Mouse (Mus musculus) T-helper 17 cell (primary cell): ENCODE data around the gene Mtf2.
"Not testable (repeated sequence)": the region's sequence is repeated elsewhere in the genome, so short reads cannot be mapped to it uniquely, and the experiment has no call there.

Source experiments
- in situ Hi-C, 2 experiments: fragments of 300-600 bp; cut with MboI, MseI; formaldehyde crosslinking; loops; 1 replicate in 1 of 2; 2 replicates in 1 of 2; pipeline ENCODE4 v1.15.1; 2025; ENCODE audit warnings: high pct_unique_total_duplicates in 2 of 2

Mtf2 gene

DNA sequence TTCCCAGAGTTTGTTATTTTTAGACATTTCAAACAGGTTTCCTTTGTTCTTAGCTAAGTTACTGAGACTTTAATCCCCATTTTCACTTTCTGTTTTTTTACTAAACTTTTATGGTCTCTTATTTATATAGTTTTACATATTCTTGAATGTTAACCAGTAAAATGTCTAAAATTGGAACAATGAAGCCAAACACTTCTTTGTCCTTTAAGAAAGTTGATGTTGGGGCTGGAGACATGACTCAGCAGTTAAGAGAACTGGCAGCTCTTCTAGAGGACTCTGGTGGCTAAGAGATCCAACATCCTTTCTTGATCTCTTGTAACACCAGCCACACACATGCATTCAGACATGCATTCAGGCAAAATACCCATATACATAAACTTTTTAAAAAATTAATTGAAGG is 14.1 kb downstream of the Mtf2 start:
- in situ Hi-C loops: no loop called here

DNA sequence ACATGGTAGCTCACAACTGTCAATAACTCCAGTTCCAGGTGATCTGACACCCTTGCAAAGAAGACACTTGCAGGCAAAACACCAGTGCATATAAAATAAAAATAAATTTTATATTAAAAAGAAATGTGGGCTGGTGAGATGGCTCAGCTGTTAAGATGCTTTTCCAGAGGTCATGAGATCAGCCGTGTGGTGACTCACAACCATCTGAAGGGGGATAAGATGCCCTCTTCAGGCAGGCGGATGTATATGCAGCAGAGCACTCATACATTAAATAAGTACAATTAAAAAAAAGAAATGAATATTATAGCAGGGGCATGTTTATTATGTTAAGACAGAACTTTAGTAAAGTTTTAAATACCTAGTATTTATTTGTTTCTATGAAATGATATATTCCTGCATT is 16.9 kb downstream of the Mtf2 start:
- in situ Hi-C loops: no loop called here

DNA sequence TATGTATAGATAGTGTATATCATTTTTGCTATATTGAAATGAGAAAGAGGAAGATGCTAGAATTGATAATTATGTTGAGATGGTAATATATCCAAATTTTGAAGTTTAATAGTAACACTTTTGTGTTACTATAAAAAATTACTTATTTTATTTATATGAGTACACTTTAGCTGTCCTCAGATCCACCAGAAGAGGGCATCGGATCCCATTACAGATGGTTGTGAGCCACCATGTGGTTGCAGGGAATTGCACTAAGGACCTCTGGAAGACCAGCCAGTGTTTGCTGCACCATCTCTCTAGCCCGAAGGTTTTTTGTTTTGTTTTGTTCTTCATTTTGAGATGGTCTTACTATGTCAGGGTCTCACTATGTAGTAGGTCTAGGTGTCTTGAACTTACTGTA is 20.0 kb downstream of the Mtf2 start:
- in situ Hi-C loops: no loop called here

DNA sequence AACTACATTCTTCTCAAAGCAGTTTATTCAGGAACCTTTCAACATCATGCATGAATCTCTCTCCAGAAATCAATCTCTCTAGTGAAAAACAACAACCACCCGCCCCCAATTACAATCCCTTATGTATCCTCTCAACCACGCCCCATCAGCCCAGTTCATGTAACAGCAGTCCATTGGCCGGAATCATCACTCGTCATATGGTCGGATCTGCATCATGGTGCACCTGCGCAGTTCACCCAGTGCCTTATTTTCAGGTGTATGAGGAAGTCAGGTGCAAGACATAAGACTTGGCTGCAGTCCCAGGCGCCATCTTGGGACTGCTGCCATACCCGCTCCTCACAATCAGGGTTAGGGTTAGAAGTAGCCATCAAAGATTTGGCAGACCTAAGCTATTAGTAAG is 27.3 kb downstream of the Mtf2 start:
- in situ Hi-C loops: not testable (repeated sequence)

DNA sequence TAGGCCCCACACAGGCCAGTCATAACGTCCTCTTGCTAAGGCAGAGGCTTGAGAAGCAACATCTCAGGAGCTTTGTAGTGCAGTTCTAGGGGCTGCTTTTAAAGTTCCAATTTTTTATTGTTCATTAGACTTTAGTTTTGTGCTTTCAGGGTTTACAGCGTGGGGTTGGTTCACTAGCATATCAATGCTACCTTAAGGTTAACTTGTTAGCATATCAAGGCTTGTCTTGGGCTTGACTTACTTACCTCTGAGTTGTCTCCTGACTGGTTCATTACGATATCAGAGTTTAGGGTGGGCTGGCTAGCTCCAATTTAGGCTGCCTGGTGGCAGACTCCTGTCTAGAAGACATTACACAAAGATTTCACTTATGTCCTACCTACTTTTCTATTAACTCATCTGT is 32.2 kb downstream of the Mtf2 start:
- in situ Hi-C loops: no loop called here

DNA sequence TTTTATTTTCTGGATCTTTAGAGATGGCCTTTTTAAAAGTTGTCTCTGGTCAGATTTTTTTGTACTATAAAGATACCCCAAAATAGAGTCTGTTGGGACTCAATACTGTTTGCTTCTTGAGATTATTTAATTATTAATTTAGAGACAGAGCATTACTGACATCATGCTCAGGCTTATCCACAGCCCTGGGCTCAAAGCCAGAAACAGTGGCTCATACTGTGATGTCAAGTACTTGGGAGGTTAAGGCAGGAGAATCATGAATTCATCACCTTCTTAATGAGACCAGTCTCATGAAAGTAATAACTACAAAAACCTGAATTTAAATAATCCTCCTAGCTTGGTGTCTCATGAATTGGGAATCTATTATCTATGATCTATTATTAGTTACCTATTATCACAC is 34.7 kb downstream of the Mtf2 start:
- in situ Hi-C loops: no loop called here

DNA sequence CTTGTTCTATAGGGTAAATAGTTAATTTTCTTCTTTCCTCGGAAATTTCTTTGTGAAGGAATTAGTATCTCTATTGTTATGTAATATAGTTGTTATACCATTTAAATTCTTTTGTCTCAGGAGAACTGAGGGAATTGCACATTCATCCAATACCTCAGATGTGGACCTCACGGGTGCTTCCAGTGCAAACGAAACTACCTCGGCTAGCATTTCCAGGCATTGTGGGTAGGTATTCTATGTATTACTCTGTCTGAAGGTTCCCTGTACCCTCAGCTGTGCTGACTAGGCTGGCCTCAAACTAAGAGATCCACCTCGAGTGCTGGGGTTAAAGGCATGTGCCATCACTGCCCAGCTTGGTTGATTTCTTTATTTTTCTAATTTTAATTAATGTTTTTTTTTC is 38.8 kb downstream of the Mtf2 start:
- in situ Hi-C loops: no loop called here

DNA sequence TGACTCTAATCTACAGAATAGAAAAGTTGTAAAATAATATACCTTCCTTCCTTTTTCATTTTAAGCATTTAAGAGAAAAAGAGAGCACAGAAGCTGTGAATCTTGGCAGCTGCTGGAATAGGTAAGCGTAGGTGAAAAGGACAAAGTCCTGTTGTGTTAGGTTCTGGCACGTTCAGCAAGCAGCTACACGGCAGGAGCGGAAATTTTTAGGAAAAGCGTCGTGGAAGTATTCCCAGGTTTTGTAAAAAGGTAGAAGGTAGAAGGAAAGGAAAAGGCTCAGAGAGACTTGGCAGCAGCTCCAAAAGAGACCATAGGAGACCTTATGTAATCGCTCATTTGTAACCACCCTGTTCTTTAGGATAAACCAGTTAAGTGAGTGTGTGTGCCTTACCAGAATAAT is 43.9 kb downstream of the Mtf2 start:
- in situ Hi-C loops: no loop called here

DNA sequence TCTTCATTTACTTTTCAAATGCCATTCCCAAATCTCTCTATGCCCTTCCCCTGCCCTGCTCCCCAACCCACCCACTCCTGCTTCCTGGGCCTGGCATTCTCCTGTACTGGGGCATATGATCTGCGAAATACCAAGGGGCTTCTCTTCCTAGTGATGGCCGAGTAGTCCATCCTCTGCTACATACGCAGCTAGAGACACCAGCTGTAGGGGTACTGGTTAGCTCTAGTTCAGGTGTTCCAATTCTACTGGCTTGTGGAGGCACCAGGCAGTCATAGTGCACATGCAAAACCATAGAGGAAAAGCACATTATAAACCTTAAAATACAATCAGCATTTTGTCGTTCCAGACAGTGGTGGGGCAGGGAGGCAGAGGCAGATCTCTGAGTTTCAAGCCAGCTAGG is 52.2 kb downstream of the Mtf2 start:
- in situ Hi-C loops: no loop called here

DNA sequence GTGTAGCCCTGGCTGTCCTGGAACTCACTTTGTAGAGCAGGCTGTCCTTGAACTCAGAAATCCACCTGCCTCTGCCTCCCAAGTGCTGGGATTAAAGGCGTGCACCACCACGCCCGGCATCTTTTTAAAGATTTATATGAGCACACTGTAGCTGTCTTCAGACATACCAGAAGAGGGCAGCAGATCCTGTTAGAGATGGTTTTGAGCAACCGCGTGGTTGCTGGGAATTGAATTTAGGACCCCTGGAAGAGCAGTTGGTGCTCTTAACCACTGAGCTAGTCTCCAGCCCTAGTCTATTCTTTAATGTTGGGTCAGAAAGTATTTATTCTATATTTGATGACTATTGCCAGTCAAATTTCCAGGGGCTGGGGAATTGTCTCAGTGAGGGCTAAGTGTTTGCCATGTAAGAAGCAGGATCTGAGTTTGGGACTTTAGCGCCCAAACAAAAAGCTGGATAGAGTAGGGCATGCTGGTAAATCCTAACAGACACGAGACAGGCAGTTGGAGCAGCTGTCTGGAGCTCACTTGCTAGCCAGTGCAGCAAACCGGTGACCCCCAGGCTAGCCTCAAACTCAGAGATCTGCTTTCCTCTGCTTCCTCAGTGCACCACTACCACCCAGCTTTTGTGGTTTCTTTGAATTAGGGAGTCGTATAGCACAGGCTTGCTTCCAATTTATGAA is 54.9 kb downstream of the Mtf2 start:
- in situ Hi-C loops: no loop called here

DNA sequence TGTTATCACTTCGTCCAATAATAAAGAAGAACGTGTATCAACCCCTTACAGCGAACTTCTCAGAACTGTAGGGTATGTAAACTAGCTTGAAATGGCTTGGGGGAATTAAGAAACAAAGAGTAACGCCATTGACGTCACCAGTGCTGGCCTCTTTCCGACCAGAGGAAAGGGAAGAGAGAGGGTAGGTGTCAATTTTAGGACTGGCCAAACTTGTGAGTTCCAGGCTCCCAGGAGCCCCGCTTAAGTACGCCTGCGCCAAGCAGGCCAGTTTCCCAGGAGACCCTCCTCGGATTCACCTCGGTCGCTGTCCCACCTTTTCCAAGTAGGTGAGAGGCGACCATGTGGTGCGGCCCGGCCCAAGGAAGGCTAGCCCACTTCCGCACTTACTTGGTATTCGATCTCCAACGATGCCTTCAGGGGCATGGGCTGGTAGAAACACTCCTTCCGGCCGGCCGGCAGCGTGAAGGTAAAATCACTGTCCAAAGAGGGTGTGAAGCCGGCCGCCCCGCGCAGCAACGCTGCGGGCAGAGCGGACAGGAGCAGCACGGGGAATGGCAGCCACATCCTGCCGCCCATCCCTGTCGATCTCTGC is 66.5 kb downstream of the Mtf2 start:
- in situ Hi-C loops: no loop called here

DNA sequence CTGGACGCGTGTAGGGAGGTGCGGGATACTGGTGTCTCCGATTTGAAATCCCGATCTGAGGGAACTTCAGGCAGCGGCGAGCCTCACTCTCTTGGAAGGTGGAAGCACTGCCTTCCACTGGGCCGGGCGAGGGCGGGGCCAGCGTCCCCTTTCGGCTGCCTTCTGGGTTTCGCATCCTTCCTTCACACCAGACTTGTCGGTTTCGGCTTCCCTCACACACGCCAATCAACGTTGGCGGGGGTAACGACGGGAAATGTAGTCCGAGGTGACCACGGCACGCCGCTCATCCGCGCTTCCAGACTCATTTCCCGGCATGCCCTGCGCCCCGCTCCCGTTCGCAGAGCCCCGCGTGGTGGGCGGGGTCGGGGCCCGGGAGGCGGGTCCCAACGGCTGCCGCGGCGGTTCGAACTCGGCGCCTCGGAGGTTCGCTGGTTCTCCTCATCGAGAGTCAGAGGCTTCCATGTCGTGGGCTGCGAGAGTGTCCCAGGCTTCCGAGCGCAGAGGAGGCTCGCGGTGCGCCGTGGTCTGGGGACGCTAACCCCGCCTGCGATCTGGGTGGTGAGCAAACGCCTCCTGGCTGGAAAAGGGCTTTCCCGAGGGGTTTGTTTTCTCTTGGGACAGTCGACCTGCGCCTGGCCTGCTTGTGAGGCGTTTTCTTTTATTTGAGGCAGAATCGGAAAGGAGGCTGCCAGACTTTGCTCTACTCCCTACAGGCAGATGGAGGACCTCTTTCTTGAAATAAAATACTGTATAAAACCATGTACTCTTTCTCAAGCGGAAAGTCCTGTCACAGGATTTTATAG is 67.2 kb downstream of the Mtf2 start, which contains the start of the genes Tmed5 and Ccdc18:
Gene Tmed5, minus strand, starts transcription at position 180 of the 803 bp plus-strand sequence.
Gene Ccdc18, plus strand, starts transcription at position 435 of the 803 bp plus-strand sequence.
- in situ Hi-C loops: no loop called here

DNA sequence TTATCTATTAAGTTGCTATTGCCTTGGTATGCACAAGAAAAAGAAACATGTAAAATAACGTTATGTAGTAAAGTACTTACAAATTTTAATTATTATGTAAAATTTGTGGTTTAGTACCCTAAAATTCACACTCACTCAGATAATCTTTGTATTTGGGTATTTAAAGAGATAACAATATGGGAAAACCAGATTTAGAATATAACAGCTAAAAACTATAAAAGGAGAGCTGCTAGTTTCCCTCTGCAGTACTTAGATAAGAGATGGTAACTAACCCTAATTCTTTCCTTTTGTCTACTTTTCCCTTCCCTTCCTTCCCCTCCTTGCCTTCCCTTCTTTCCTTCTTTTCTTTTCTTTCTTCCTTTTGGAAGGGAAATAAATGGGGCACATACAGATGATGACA is 87.1 kb downstream of the Mtf2 start:
- in situ Hi-C loops: no loop called here
